Mouse (Mus musculus) hindbrain, embryonic 13.5 days (tissue): ENCODE results near the gene Gm3383. TPM values are rescaled to one million over a fixed set of nuclear protein-coding genes. Genes with fewer than 3 reads are reported as not detected.
A peak's percentile ranks its signal among the peaks of the same experiment; 100 is the strongest.
"Not testable (repeated sequence)": the region's sequence is repeated elsewhere in the genome, so short reads cannot be mapped to it uniquely, and the experiment has no call there.

Experiments
- ATAC-seq: fragments of 200-750 bp; cut with Nextera tagmentation; 2 replicates; pipeline ENCODE4 v1.8.0; 2017; ENCODE audit warnings: moderate TSS enrichment; ENCODE audit not compliant: low FRiP score
- H3K27ac ChIP-seq: fragments of 300-500 bp; sonication (generic); 2 replicates; pipeline ENCODE4 v1.5.1; 2015; ENCODE audit warnings: inconsistent platforms, mild to moderate bottlenecking, moderate library complexity
- H3K27me3 ChIP-seq: fragments of 300-500 bp; sonication (generic); 2 replicates; pipeline ENCODE4 v1.6.1; 2015; ENCODE audit warnings: mild to moderate bottlenecking, inconsistent platforms
- H3K36me3 ChIP-seq: fragments of 300-500 bp; sonication (generic); 2 replicates; pipeline ENCODE4 v1.6.1; 2015; ENCODE audit warnings: mild to moderate bottlenecking, inconsistent platforms
- H3K4me1 ChIP-seq: fragments of 300-500 bp; sonication (generic); replicated peaks from 2 replicates; pipeline ENCODE4 v1.6.1; 2015; ENCODE audit warnings: inconsistent platforms
- H3K4me2 ChIP-seq: fragments of 300-500 bp; sonication (generic); 2 replicates; pipeline ENCODE4 v1.6.1; 2015; ENCODE audit warnings: inconsistent platforms, mild to moderate bottlenecking, moderate library complexity
- H3K4me3 ChIP-seq: fragments of 300-500 bp; sonication (generic); 2 replicates; pipeline ENCODE4 v1.5.1; 2015; ENCODE audit warnings: mild to moderate bottlenecking, inconsistent platforms
- H3K9ac ChIP-seq: fragments of 300-500 bp; sonication (generic); 2 replicates; pipeline ENCODE4 v1.6.1; 2015; ENCODE audit warnings: mild to moderate bottlenecking, inconsistent platforms
- H3K9me3 ChIP-seq: fragments of 300-500 bp; sonication (generic); 2 replicates; pipeline ENCODE4 v1.6.1; 2016; ENCODE audit warnings: inconsistent platforms
- WGBS: fragments of 180-500 bp; shearing (Covaris S2); methylation state at CpG from one replicate; pipeline ENCODE4 v1.1.7; 2015; 5-methylcytosine and 5-hydroxymethylcytosine counted together
- polyA plus RNA-seq: library from polyadenylated mRNA; unstranded; fragments of >200 nt; fragmentation: Nextera tagmentation; extraction: Ambion mirVana; gene quantifications from 2 replicates; pipeline ENCODE4 v1.2.1, GENCODE M21; 2015

The Gm3383 gene
- 3.2 and 4.2 TPM in 2 replicates for polyA plus RNA-seq

- H3K27me3 ChIP-seq, H3K4me1 ChIP-seq, ATAC-seq, H3K36me3 ChIP-seq, H3K9ac ChIP-seq, H3K4me2 ChIP-seq, H3K4me3 ChIP-seq, H3K27ac ChIP-seq, H3K9me3 ChIP-seq: not testable (repeated sequence)
- no CpG with 5 or more reads among the region's 3 CpGs for WGBS
These were observed at the start of gene Gm3383 for GRCm38 (mm10) chr14:5807882-5808281. Gene Gm3383 (minus strand): TSS chr14:5807982.

GRCm38 (mm10) chr14:5855911-5856310 is 48.1 kb upstream of the Gm3383 start:
- not testable (repeated sequence) for H3K4me2 ChIP-seq, ATAC-seq, H3K4me1 ChIP-seq, H3K27me3 ChIP-seq, H3K27ac ChIP-seq, H3K9me3 ChIP-seq, H3K4me3 ChIP-seq, H3K9ac ChIP-seq, H3K36me3 ChIP-seq
- 87% methylated on average over 3 of the region's 3 CpGs for WGBS

DNA sequence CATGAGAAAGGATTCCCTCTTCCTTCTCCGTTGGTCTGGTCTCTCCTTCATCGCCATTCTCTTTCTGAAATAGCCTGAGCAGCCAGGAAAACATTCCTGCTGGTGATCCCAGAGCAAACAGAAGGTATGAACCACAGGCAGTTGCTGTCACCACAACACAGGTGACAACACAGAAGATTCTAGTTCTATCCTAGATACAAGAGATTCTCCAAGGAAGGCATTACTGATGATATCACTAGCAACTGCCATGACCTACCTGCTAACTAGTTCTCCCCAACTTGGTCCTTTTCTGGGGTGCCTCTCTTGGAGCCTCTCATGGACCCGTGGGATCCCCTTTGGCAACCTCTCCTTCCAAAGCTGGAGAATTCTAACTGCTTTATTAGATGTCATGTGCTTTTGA is 22.4 kb upstream of the Gm3383 start, which contains the start of gene Gm3424:
Gm3424 (minus strand) TSS at position 101 of the 400 bp plus-strand sequence.
- not testable (repeated sequence) for H3K9me3 ChIP-seq, H3K4me3 ChIP-seq, H3K4me1 ChIP-seq, H3K9ac ChIP-seq, H3K4me2 ChIP-seq, ATAC-seq, H3K36me3 ChIP-seq, H3K27ac ChIP-seq, H3K27me3 ChIP-seq
- WGBS = no CpG with 5 or more reads among the region's 3 CpGs

GRCm38 (mm10) chr14:5812699-5813356 is 5.0 kb upstream of the Gm3383 start:
- not testable (repeated sequence) for H3K27me3 ChIP-seq, H3K9ac ChIP-seq, H3K4me3 ChIP-seq, H3K36me3 ChIP-seq, H3K27ac ChIP-seq, H3K9me3 ChIP-seq, H3K4me1 ChIP-seq, H3K4me2 ChIP-seq
- peak; percentile 82 for ATAC-seq
- no CpG with 5 or more reads among the region's 47 CpGs for WGBS

- not testable (repeated sequence) for H3K4me2 ChIP-seq, H3K9ac ChIP-seq, ATAC-seq, H3K27me3 ChIP-seq, H3K36me3 ChIP-seq, H3K27ac ChIP-seq, H3K4me3 ChIP-seq, H3K9me3 ChIP-seq, H3K4me1 ChIP-seq
- no CpG with 5 or more reads among the region's 37 CpGs for WGBS
These were observed 66.3 kb downstream of the Gm3383 start, which contains the start of gene Gm3373 for GRCm38 (mm10) chr14:5741477-5741876. Gene Gm3373 (minus strand): TSS chr14:5741577.

GRCm38 (mm10) chr14:5687357-5687756 is 120.4 kb downstream of the Gm3383 start, which contains the start of gene Gm9603:
Gene Gm9603 (minus strand): TSS chr14:5687457.
- ATAC-seq, H3K9me3 ChIP-seq: not testable (repeated sequence)
- no CpG with 5 or more reads among the region's 2 CpGs for WGBS

GRCm38 (mm10) chr14:5632928-5633327 is 174.9 kb downstream of the Gm3383 start, which contains the start of gene Gm8265:
Gene Gm8265 (minus strand): TSS chr14:5633028.
- H3K4me1 ChIP-seq, H3K9ac ChIP-seq: not testable (repeated sequence)

More at GRCm38 (mm10) chr14:5687357-5687756, 120.4 kb downstream of the Gm3383 start, which contains the start of gene Gm9603:
- H3K4me1 ChIP-seq, H3K9ac ChIP-seq, H3K36me3 ChIP-seq, H3K27me3 ChIP-seq, H3K27ac ChIP-seq, H3K4me3 ChIP-seq, H3K4me2 ChIP-seq: not testable (repeated sequence)

More at GRCm38 (mm10) chr14:5632928-5633327, 174.9 kb downstream of the Gm3383 start, which contains the start of gene Gm8265:
- WGBS = no CpG with 5 or more reads among the region's 1 CpGs
- H3K9me3 ChIP-seq, H3K27ac ChIP-seq, ATAC-seq, H3K4me2 ChIP-seq, H3K27me3 ChIP-seq, H3K4me3 ChIP-seq, H3K36me3 ChIP-seq: not testable (repeated sequence)

Other genes starting within 250 kb of the Gm3383 start
- gene Gm8265, start 175.0 kb downstream of the Gm3383 start, polyA plus RNA-seq = not detected in 2 replicates
- not detected in 2 replicates for gene Gm9603, start 120.5 kb downstream of the Gm3383 start, polyA plus RNA-seq
- gene Gm3373, start 66.4 kb downstream of the Gm3383 start, polyA plus RNA-seq = 0.35 TPM in 1 of 2 replicates, not detected in the other
- gene Gm3424, start 22.3 kb upstream of the Gm3383 start, polyA plus RNA-seq = not detected in 2 replicates
- 0.80 and 1.1 TPM in 2 replicates for gene Gm8237, start 72.4 kb upstream of the Gm3383 start, polyA plus RNA-seq
- 2.8 and 3.3 TPM in 2 replicates for gene Gm3248, start 153.8 kb upstream of the Gm3383 start, polyA plus RNA-seq
- not detected in 2 replicates for gene Gm3453, start 171.2 kb upstream of the Gm3383 start, polyA plus RNA-seq